Mouse (Mus musculus) retina, postnatal 7 days (tissue): ENCODE data around the gene Fgf15.

Source experiments
- DNase-seq: peaks from one replicate; pipeline ENCODE4 v3.0.0-alpha.2; 2012; ENCODE audit warnings: low read depth, low spot score

The Fgf15 gene

DNA sequence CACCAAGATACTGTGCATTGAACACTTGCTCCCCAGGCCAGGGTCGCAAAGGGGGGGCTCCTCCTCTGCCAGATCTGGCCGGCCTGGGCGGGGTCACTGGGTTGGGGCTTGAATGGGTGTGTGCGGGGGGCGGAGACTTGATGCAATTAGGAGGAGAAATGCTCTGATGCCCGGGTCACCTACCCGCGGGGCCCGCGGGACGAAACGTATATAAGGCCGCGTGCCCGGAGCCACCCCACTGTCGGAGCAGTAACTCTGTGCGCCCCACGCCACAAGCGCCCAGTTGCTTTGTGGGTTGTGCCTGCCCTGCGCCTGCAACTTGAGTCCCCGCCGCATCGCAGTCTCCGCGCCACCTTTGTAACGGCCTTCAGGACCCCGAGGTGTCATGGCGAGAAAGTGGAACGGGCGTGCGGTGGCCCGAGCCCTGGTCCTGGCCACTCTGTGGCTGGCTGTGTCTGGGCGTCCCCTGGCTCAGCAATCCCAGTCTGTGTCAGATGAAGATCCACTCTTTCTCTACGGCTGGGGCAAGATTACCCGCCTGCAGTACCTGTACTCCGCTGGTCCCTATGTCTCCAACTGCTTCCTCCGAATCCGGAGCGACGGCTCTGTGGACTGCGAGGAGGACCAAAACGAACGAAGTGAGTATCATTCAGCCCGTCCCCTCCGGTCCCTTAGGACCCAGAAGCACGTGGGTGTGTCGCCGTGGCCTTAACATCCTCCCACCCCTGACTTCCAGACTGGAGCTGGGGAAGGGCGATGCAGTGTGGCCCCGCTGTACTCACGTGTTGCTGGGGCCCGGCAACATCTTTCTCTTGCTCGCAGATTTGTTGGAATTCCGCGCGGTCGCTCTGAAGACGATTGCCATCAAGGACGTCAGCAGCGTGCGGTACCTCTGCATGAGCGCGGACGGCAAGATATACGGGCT is at the start of gene Fgf15:
Gene Fgf15 (plus strand): TSS at position 238 of the 925 bp plus-strand sequence.
- no peak for DNase-seq

DNA sequence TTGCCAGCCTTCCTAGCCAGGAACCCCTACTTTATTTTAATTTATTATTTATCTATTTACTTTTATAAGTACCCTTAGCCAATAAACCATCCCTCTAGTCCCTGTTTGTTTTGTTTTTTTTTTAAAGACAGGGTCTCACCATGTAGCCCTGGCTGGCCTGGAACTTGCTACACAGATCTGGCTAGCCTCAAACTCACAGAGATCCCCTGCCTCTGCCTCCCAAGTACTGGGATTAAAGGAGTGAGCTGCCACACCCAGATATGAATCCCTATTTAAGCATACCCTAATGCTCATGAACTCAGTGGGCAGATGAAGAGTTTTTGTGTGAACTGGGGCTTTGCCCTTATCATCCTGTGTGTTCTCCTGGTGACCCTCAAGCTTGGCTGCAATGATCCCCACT is 49.3 kb upstream of the Fgf15 start, which contains the start of gene Fgf4:
Gene Fgf4 (plus strand): TSS at position 301 of the 400 bp plus-strand sequence.
- DNase-seq = no peak

DNA sequence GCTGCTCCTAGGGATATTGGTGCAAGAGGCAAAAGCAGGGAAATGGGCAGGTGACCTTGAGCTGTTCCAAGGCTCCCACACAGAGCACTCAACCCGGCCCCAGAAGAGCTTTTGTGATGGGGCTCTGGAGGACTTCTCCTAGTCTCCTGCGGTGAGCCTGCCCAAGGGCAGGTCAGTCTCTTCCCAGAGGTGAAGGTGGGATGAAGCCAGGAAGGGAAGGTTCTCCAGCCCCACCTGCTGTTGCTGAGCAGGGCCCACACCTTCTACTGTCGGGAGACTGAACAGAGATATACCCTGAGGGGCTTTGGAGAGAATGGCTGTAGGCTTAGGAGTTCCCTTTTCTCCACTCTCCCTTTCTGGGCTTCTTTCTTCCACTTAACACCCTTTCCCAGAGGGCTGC is 45.0 kb upstream of the Fgf15 start:
- DNase-seq = no peak

DNA sequence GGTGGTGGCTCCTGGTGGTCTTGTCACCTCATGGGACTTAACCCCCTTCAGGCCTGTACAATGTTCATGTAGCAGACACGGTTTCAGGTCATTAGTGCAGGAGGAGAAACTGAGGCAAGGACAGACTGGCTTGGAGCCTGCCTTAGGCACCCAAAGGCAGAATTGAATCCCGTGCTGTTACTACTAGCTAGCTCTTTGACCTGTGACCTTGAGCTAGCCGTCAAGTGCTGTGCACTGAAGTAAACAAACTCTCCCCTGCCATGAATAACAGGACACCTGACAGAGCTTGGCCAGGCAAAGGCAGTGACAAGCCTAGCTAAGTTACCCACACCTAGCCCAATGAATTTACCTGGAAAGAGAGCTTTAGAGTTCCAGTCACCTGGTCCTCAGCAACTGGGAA is 41.4 kb upstream of the Fgf15 start:
- no peak for DNase-seq

DNA sequence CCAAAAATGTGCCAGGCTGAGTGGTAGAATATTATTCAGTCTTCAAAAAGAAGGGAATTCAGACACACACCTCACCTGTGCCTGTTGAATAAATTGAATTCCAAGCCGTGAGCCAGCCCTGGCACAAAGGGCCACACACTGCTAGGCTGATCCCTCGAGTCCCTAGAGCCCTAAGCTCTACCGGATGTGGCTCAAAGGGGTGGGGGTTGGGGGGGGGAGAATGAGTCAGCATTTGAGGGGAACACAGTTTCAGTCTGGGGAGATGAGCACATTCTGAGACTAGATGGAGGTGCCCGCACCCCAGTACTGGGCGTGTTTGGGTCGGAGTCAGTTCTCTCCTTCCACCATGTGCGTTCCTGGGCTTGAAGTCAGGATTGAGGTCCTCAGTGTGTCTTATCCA is 39.2 kb upstream of the Fgf15 start:
- DNase-seq = no peak

DNA sequence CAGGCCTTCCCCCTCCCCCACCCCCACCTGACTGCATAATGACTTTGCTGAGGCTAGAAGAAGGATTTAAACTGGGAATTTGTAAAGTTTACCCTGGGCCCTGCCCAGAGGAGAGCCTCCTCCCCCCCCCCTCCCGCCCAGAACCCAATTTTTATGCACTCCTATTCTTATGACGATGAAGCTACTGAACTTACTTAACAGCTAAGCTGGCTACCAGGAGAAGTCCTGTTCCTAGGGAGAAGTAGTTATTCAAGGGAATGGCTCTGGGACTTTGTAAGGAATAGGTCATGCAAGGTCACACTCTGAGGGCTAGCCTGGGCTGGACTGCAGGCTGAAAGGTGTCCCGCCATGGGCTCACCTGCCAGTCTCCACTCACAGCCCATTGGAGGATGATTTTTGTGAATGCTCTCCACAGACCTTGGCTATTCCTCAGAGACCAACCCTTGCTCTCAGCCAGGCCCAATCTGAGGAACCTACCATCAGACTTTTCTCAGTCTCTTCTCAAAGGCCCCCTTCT is 38.4 kb upstream of the Fgf15 start:
- no peak for DNase-seq

DNA sequence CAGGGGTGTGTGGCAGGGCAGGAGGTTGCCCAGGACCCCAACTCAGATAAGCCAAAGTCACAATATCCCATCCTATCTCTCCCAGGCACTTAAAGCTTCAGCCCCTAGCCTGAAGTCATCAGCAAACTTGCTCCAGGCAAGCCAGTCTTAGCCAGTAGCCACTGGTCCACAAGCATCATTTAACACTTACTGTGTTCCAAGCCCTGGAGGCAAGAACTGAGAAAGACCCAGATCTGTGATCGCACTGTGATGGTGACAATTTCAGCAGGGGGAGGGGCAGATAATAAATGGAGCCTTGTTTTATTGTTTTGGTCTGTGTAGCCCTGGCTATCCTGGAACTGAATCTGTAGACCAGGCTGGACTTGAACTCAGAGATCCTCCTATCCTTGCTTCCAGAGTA is 37.6 kb upstream of the Fgf15 start:
- no peak for DNase-seq

DNA sequence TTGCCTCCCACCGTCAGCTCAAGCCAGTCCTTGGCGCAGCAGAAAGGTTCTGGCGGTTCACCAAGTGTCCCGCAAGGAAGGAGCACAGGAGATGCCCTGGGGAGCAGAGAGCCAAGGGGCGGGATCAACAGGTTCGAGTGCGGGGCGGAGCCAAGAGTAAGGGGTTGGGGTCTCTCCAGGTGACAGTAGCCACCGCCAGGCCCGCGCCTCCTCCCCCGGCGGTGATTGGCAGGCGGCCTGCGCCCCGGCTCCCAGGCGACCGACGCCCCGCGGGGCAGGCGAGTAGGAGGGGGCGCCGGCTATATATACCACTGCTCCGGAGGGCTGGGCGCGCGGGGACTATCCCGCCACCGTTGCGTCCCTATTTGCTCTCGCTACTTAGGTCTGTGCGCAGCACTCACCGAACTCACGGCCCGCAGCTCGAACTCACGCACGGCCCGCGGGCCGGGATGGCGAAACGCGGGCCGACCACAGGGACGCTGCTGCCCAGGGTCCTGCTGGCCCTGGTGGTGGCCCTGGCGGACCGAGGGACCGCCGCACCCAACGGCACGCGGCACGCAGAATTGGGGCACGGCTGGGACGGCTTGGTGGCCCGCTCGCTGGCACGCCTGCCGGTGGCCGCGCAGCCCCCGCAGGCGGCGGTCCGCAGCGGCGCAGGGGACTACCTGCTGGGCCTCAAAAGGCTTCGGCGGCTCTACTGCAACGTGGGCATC is 35.1 kb upstream of the Fgf15 start:
- no peak for DNase-seq

DNA sequence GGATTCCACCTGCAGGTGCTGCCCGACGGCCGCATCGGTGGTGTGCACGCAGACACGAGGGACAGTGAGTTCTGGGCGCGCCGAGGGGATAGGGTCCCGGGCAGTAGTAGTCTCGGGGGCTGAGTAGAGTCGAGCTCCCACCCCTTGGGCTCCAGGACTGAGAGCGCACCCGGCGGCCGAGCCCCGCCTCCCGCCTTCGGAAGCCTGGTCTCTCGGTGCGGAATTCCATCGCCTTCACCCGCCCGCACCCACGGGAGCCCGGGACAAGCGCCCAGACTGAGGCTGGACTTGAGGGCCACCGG is 34.6 kb upstream of the Fgf15 start:
- DNase-seq = no peak

DNA sequence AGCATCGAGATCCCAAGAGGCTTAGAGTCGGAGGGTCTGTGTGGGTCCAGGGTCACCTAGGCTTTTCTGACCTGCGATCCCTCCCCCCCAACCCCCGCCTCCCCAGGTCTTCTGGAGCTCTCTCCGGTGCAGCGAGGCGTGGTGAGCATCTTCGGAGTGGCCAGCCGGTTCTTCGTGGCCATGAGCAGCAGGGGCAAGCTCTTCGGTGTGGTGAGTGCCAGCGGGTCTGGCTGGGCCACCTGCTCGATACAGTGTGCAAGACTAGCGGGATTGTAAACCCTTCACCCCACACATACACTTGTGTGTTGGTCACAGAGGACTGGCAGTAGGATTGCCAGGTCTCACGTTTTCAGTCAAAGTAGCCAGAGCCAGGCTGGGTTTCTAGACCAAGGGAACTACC is 34.2 kb upstream of the Fgf15 start:
- no peak for DNase-seq

DNA sequence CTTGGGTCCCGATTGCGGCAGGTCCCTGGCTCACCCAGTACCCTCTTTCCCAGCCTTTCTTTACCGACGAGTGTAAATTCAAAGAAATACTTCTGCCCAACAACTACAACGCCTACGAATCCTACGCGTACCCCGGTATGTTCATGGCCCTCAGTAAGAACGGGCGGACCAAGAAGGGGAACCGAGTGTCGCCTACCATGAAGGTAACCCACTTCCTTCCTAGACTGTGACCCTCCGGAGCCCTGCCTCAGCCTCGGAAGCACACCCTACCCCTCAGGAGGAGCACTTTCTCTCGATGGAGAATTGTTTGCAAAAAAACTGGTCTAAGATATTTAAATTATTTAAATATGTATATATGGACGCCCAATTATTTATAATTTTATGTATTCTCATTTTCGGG is 33.6 kb upstream of the Fgf15 start:
- DNase-seq = no peak

DNA sequence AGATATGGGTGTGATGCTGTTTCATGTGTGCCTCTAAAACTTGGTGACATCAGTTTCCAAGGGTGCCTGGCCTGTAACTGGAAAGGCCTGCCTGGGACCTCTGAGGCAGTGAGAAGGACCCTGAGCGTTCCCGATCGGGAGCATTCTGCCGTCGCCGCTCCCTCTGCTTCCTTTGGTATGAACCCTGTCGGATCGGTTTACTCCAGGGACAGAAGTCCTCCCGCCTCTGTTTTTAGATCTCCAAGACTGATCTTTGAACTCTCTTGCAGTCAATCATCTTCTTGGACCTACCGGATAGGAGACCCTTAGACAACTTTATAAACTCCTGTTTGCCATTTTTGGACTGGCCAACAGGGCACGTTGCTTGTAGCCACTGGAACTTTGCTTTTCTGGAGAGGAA is 33.1 kb upstream of the Fgf15 start:
- no peak for DNase-seq

DNA sequence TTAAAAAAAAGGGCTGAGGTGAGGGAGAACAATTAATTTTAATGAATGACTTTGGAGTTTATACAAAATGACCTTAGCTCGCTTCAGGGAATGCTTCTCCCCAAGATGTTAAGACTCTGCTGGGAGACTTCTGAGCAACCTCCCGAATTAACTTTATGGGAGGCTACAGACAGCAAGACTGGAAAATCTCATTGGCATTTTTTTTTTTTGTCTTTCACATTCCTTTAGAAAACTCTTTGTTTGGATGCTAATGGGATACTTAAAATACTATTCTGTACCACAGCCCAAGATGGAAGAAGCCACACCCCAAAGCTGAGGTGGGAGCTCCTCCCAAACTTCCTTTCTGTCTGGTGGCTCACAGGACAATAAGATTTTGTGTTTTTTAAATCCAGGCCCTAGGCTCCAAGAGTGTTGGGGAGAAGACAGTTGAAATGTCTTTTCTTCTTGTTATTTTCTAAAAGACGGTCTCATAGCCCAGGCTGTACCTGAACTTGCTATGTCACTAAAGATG is 32.1 kb upstream of the Fgf15 start:
- DNase-seq = no peak

DNA sequence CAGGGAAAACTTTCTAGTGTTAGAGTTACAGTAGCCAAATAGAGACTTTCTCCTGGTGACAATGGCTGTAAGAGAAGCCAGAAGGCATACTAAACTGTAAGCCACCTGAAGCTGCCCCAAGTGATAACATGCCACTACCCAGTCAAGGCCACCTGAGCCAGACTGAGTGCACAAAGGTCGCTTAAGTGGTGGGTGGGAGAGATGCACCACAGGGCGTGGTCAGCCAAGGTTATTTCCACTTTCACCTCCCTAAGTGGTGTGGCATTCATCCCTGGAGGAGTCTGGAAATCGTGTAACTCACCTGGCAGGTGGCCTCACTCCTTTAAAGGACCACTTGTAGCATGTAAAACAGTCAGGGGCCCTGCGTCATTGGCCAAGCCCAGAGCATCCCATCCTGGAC is 29.2 kb upstream of the Fgf15 start:
- DNase-seq = no peak

DNA sequence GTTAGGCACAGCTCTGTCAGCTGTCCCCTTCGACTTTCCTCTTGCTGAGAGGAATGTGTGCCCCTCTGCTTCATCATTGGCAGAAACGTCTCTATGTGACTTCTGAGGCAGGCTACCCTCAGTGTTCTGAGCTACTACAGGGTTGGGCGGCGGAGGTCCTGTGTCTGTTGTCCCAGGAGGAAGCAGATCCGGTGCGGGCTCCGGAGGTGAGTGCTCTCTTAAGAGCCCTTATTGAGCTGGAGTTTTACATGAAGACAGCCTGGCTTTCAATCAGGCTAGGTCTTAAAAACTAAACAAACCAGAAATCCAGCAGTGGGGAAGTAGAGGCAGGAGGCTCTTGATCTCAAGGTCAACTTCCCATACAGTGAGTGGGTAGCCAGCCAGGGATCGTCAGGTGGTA is 28.7 kb upstream of the Fgf15 start:
- no peak for DNase-seq

DNA sequence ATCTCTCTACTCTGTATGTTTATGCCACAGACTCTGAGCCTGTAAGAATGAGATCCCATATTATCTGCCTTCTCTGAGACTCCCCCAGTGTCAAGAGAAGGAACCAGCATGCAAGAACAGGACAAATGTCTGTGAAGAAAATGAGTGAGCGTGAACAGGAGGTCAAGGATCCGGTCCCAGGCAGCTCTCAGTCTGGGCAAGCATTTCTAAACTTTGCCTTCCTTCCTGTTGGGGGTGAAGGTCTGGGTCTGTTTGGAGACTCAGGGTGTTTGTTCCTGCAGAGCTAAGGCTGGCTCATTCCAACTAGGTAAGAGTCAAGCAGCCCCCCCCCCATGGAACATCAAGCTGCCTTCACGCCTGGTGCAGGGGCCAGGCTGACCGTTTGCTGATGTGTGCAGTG is 23.9 kb upstream of the Fgf15 start:
- no peak for DNase-seq

DNA sequence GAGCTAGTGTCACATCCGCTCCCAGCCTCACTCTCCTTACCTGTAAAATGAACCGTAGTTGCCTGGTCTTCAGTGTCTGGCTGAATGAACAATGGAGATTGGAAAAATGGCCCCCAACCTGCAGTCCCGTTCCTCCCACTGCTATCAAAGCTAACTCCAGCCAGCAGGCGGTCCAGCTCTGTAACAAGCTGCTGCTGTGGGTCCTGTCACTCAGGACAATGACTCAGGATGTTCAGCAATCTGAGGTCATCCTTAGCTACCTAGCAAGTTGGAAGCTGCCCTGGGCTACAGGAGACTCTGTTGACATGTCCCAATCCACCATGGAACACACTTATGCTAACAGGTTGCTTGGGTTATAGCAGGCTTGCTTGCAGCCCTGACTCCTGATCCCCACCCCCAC is 23.2 kb upstream of the Fgf15 start:
- DNase-seq = no peak

DNA sequence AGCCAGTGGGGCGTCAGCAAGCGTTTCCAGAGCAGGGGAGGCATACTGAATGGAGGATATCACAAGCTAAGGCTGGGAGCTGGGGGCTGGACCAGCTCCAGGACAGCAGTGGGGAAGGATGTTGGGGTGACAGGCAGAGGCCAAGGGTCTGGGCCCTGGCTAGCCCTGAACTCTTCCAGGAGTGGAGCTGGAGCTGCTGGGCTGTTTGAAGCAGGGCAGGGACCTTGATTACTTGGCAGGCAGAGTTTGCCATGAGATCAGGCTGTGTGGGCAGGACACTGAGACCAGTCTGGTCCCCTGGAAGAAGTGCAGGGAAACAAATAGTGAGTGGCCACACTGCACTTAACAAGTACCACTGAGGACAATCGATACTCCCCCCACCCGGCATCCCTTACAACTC is 22.1 kb upstream of the Fgf15 start:
- DNase-seq = no peak

DNA sequence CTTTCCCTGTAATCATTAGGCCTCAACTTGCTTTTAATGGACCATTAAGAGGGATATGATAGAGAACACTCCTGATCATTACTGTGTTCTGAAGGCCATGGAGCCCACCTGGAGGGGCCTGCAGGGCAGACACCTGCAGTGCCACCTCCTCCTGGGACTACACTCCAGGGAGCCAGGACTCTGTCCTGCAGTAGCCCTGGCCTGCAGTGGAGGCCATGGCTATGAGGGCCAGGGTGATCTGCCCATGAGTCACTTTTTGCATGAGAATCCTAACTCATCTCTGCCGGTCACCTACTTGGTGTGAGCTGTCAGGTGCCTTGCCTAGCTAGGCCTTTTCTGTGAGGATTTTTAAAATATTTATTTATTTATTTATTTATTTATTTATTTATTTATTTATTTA is 17.9 kb upstream of the Fgf15 start:
- no peak for DNase-seq

DNA sequence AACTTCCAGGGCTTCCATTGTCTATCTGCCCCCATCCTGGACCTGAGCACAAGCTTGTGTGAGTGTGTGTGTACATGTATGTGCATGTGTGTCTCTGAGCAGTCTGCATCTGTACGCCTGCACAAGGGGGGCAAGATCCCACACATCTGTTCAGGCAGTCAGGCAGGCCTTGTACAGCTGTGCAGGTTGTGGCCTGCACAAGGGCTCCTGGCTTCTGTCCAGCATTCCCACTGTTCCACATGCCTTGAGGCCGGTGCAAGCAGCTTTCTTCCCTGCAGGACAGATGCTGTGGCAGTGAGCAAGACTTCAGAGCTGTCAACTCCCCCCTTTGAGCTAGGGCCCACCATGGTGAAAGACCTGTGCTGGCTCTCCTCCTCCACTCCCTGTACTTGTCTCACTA is 13.2 kb upstream of the Fgf15 start:
- DNase-seq = no peak

DNA sequence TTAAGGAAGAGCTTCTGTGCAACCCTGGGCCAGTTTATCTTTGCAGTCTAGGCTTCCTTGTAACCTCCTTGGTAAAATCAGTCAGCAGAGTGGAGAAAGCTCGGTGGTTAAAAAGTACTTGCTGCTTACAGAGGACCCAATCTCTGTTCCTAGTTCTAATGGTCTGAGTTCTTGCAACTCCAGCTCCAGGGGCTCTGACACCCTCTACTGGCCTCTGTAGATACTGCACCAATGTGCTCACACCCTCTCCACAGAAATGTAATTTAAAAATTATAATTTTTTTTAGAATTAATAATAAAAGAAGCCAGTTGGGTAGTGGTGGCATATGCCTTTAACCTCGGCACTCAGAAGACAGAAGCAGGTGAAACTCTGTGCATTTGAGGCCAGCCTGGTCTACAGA is 8.7 kb upstream of the Fgf15 start:
- no peak for DNase-seq

DNA sequence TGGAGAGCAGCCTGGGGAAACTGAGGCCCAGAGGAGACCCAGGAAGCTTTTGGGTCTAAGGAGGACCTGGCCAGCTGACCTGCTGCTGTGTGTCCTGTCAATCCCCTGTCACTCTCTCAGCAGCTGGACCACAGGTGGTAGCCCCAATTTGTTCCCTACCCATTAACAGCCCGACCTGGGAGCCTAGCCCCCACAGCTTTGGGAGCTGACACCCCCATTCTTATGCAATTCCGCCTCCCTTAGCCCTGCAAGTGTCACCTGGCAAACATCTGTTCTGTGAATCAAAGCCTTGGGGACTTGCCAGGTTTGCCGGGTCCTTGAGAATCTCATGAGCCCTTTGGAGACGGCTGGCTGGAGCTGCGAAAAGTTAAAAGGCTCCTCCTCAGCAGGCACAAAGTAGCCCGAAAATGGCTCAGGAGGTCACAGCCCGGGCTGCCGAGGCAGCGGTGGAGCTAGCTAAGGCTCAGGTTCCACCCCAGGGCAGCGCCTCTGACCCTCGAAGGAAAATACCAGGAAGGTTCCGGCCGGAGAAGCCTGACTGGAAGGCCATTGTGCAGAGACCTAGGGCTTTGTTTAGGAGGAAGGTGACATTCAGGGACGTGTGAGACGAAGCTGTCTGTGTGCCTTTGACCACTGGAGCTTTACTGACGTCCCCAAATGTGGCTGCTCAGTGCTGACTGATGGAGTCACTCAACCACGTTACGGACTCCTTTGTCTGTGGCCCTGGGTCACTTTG is 7.6 kb upstream of the Fgf15 start:
- DNase-seq = no peak
